Mouse (Mus musculus) gastrocnemius, adult 2 months (tissue): ENCODE measurements around the gene Hoxd12. TPM values are rescaled to one million over a fixed set of nuclear protein-coding genes. Genes with fewer than 3 reads are reported as not detected.

Experiments
- DNase-seq: peaks from one replicate; pipeline ENCODE4 v3.0.0; 2022
- H3K27ac ChIP-seq: fragments of 200-600 bp; 2 replicates; pipeline ENCODE4 v1.8.1; 2022; ENCODE audit warnings: mild to moderate bottlenecking
- H3K4me3 ChIP-seq: fragments of 200-600 bp; 2 replicates; pipeline ENCODE4 v1.8.1; 2022; ENCODE audit warnings: mild to moderate bottlenecking, moderate library complexity
- CTCF ChIP-seq: fragments of 200-600 bp; IDR thresholded peaks from 2 replicates; pipeline ENCODE4 v1.8.1; 2022; ENCODE audit warnings: antibody characterized with exemption, mild to moderate bottlenecking, moderate library complexity
- intact Hi-C: fragments of 180-260 bp; cut with DNase I; formaldehyde crosslinking; loops from one replicate; pipeline ENCODE4 v1.15.1; 2025
- total RNA-seq, 2 experiments: library from RNA; stranded (reverse); gene quantifications; 2 replicates each; pipeline ENCODE4 v1.2.3; 2021

Gene Hoxd12
- total RNA-seq, 2 experiments from 2014 or later = not detected

- Histone ChIP-seq H3K27ac (peak overlapping the region; percentile 98), H3K4me3 (peak overlapping the region; percentile 93)
- TF ChIP-seq CTCF = no peak
- DNase-seq = no peak
- intact Hi-C loops = no loop called here
Observed at GRCm38 (mm10) chr2:74696442-74697335, 21.9 kb downstream of the Hoxd12 start.

- H3K27ac ChIP-seq = peak within 1 kb of the TSS; percentile 98
- DNase-seq = peak; percentile 90
- intact Hi-C loops = no loop called here
- peak within 1 kb of the TSS; percentile 93 for H3K4me3 ChIP-seq
- TF ChIP-seq CTCF = peak; percentile 54
Observed at GRCm38 (mm10) chr2:74697567-74698121, 22.8 kb downstream of the Hoxd12 start, which contains the start of gene Hoxd9. Hoxd9 (plus strand) TSS chr2:74697727.

GRCm38 (mm10) chr2:74698201-74699052 lies 23.6 kb downstream of the Hoxd12 start:
- Histone ChIP-seq H3K27ac (peak overlapping the region; percentile 98), H3K4me3 (peak overlapping the region; percentile 93)
- intact Hi-C loops = no loop called here
- no peak for TF ChIP-seq CTCF
- peak; percentile 82 for DNase-seq

GRCm38 (mm10) chr2:74699053-74699430 lies 24.2 kb downstream of the Hoxd12 start:
- intact Hi-C loops = no loop called here
- peak overlapping the region; percentile 98 for H3K27ac ChIP-seq
- peak overlapping the region; percentile 93 for H3K4me3 ChIP-seq
- TF ChIP-seq CTCF = no peak
- peak; percentile 31 for DNase-seq

GRCm38 (mm10) chr2:74699664-74700545 lies 25.1 kb downstream of the Hoxd12 start:
- intact Hi-C loops = loop anchor here (5.0 kb wide), 4 partner anchors 262 to 892 kb away; no protein-coding TSS in a partner anchor
- no peak for TF ChIP-seq CTCF
- H3K4me3 ChIP-seq = peak overlapping the region; percentile 93; the same call in 1 of the 2 replicates
- H3K27ac ChIP-seq = no peak overlapping the region
- no peak for DNase-seq

- no peak overlapping the region for H3K27ac ChIP-seq
- no peak for DNase-seq
- H3K4me3 ChIP-seq = no peak overlapping the region
- intact Hi-C loops = loop anchor here (5.0 kb wide), 4 partner anchors 262 to 892 kb away; no protein-coding TSS in a partner anchor
- TF ChIP-seq CTCF = no peak
Observed at GRCm38 (mm10) chr2:74700546-74701112, 25.8 kb downstream of the Hoxd12 start.

GRCm38 (mm10) chr2:74701949-74702819 lies 27.4 kb downstream of the Hoxd12 start:
- no peak overlapping the region for H3K27ac ChIP-seq
- DNase-seq = peak; percentile 77
- peak overlapping the region; percentile 42; the same call in 1 of the 2 replicates for H3K4me3 ChIP-seq
- intact Hi-C loops = loop anchor here (1.0 to 5.0 kb wide), 6 partner anchors 260 to 890 kb away; no protein-coding TSS in a partner anchor
- TF ChIP-seq CTCF = peak; percentile 96

GRCm38 (mm10) chr2:74702820-74703219 lies 28.0 kb downstream of the Hoxd12 start:
- no peak for DNase-seq
- intact Hi-C loops = loop anchor here (1.0 to 5.0 kb wide), 6 partner anchors 259 to 889 kb away; no protein-coding TSS in a partner anchor
- no peak for TF ChIP-seq CTCF
- H3K4me3 ChIP-seq = no peak overlapping the region
- H3K27ac ChIP-seq = no peak overlapping the region

- DNase-seq = no peak
- Histone ChIP-seq H3K27ac (no peak overlapping the region; the same call in 1 of the 2 replicates), H3K4me3 (no peak overlapping the region)
- intact Hi-C loops = loop anchor here (2.0 to 5.0 kb wide), 5 partner anchors 259 to 889 kb away; no protein-coding TSS in a partner anchor
- no peak for TF ChIP-seq CTCF
Observed at GRCm38 (mm10) chr2:74703317-74703716, 28.5 kb downstream of the Hoxd12 start.

- intact Hi-C loops = loop anchor here (2.0 to 5.0 kb wide), 5 partner anchors 258 to 888 kb away; no protein-coding TSS in a partner anchor
- no peak for TF ChIP-seq CTCF
- Histone ChIP-seq H3K4me3 (peak overlapping the region; percentile 84), H3K27ac (peak overlapping the region; percentile 94)
- DNase-seq = no peak
Observed at GRCm38 (mm10) chr2:74703720-74704392, 29.0 kb downstream of the Hoxd12 start.
